Mouse (Mus musculus) heart, postnatal 0 days (tissue): ENCODE results near the gene Mgat4b.

ENCODE experiments used
- CTCF ChIP-seq: IDR thresholded peaks from 2 replicates; pipeline ENCODE4 v1.5.1; 2016; ENCODE audit warnings: antibody characterized with exemption, control low read depth, low read depth
- EP300 ChIP-seq: IDR thresholded peaks from 2 replicates; pipeline ENCODE4 v1.6.1; 2016; ENCODE audit warnings: antibody characterized with exemption, low read depth

GRCm38 (mm10) chr11:50198916-50199315, 11.8 kb upstream of the Mgat4b start:
- TF ChIP-seq CTCF (no peak), EP300 (no peak)
